Mouse (Mus musculus): ENCODE results near the gene Zc3h10.

DNA sequence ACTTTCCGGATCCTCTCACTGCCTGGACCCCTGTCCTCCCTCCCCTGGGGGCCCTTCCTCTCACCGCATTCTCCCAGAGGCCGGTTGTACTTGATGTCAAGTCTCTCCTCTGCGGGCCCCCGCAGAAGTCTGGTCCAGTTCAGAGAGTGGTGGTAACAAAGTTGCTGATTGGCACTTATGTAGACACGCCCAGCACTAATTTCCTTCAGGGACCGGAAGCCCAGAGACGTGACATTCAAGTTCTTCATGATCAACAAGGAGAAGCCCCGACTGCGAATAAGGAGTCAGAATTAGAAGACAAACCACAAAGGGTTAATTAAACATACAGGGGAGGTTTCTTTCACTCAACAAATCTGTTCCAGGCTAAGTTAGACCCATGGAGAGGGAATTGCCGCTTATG, 30.8 kb upstream of the Zc3h10 start:
- TF ChIP-seq EP300 (IDR thresholded peaks at IDR 0.05; ENCODE audit: insufficient read depth, low read depth, low read length) (no peak), CTCF (IDR thresholded peaks at IDR 0.05; ENCODE audit: low read depth, low read length) (no peak), POLR2A (IDR thresholded peaks at IDR 0.05; ENCODE audit: insufficient read depth, low read length) (no peak)
